ENCODE assay signal across 12 mouse cellular contexts in the genomic region with DNA sequence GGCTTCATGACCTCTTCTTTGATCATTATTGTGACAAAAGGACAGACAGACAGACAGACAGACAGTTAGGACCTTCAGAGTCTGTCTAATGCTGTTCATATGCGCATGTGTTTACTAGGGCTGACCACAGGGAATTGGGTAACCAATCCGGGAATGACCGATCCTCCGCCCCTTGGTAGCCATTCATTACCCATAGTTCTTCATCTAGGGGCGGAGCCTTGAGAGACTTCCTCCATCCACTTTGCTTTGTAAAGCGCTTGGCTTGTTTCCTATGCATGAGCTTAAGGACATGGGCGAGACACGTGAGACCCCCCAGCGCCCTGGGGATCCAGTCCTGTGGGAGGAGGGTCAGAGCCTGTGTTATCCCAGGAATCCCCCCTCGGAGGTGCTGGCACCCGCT.
DNase-seq lines count a peak whose midpoint lies in the region; ATAC-seq and TF ChIP-seq lines count a peak whose summit lies in the region.
"Had no signal": no experiment of that assay in that cellular context is flagged by ENCODE, and none has a peak within 500 bp of the region (broad histone marks: within the 10 kb centered on the region; RNA-seq: fewer than 3 reads in every experiment).

No protein-coding gene starts in this region.

- H3K9me3 ChIP-seq in limb, embryonic 15.5 days = no peaks in the 10 kb centered on the region
- H3K9me3 ChIP-seq in limb, embryonic 10.5 days (replicated peaks) = no peaks in the 10 kb centered on the region
- no peaks in the 10 kb centered on the region for H3K9me3 ChIP-seq in stomach, embryonic 15.5 days
- H3K9me3 ChIP-seq in stomach, postnatal 0 days (ENCODE audit: control insufficient read depth, low read length) = no peaks in the 10 kb centered on the region
- H3K9me3 ChIP-seq in embryonic facial prominence, embryonic 10.5 days = no peaks in the 10 kb centered on the region

- no peak overlapping the region for H3K9ac ChIP-seq in limb, embryonic 15.5 days
- H3K9ac ChIP-seq in stomach, embryonic 15.5 days = no peak overlapping the region
- no peak overlapping the region for H3K9ac ChIP-seq in stomach, postnatal 0 days (ENCODE audit: low read length)

- H3K36me3 ChIP-seq in limb, embryonic 15.5 days = no peaks in the 10 kb centered on the region
- H3K36me3 ChIP-seq in limb, embryonic 10.5 days = no peaks in the 10 kb centered on the region
- H3K36me3 ChIP-seq in stomach, embryonic 15.5 days = no peaks in the 10 kb centered on the region
- no peaks in the 10 kb centered on the region for H3K36me3 ChIP-seq in stomach, postnatal 0 days (ENCODE audit: control insufficient read depth, insufficient read depth, low read length)
- H3K36me3 ChIP-seq in embryonic facial prominence, embryonic 10.5 days (replicated peaks) = no peaks in the 10 kb centered on the region

- H3K4me2 ChIP-seq in limb, embryonic 15.5 days = no peak overlapping the region
- 0 out of 2 replicates have a peak overlapping the region, but pooled peaks have one; percentile 8 for H3K4me2 ChIP-seq in stomach, embryonic 15.5 days
- no peak overlapping the region for H3K4me2 ChIP-seq in stomach, postnatal 0 days (replicated peaks; ENCODE audit: low read depth)

- no peaks in the 10 kb centered on the region for H3K4me1 ChIP-seq in limb, embryonic 15.5 days
- no peaks in the 10 kb centered on the region for H3K4me1 ChIP-seq in limb, embryonic 10.5 days
- no peaks in the 10 kb centered on the region for H3K4me1 ChIP-seq in stomach, embryonic 15.5 days
- H3K4me1 ChIP-seq in stomach, postnatal 0 days (replicated peaks; ENCODE audit: control insufficient read depth, insufficient read depth) = no peaks in the 10 kb centered on the region
- H3K4me1 ChIP-seq in embryonic facial prominence, embryonic 10.5 days = no peaks in the 10 kb centered on the region

- TF ChIP-seq CTCF in stomach, postnatal 0 days (IDR thresholded peaks at IDR 0.05; ENCODE audit: low read depth) = no peak

- no peak for ATAC-seq in limb, embryonic 15.5 days (ENCODE audit: insufficient number of reproducible peaks, low FRiP score, low TSS enrichment, low read depth)
- ATAC-seq in stomach, embryonic 15.5 days (ENCODE audit: insufficient read depth, low FRiP score, low read depth) = no peak
- no peak for ATAC-seq in stomach, postnatal 0 days (ENCODE audit: low FRiP score, low TSS enrichment)

- DNase-seq in limb, embryonic 10.5 days (ENCODE audit: low spot score) = no peak
- no peak for DNase-seq in stomach, postnatal 0 days (ENCODE audit: low spot score)
- DNase-seq in embryonic facial prominence, embryonic 10.5 days (ENCODE audit: low spot score) = no peak
- DNase-seq in testis, postnatal 14 days (ENCODE audit: low spot score) = peak; percentile 23
- DNase-seq in urinary bladder, adult 18-20 months (ENCODE audit: low spot score in 2 of 2) = no peak
- DNase-seq: adrenal gland, postnatal 25 days; cerebellum, postnatal 10 days; gastrocnemius, adult 2 months; kidney, adult 8-10 months; thymus, adult 18-20 months had no signal

- H3K4me3 ChIP-seq in limb, embryonic 15.5 days = peak overlapping the region; percentile 18
- H3K4me3 ChIP-seq in limb, embryonic 10.5 days = no peak overlapping the region
- H3K4me3 ChIP-seq in stomach, embryonic 15.5 days (replicated peaks) = peak overlapping the region; percentile 19; the same call in 1 of the 2 replicates
- H3K4me3 ChIP-seq in stomach, postnatal 0 days (ENCODE audit: low read depth, low read length) = no peak overlapping the region
- peak overlapping the region; percentile 8; the same call in 1 of the 2 replicates for H3K4me3 ChIP-seq in embryonic facial prominence, embryonic 10.5 days
- H3K4me3 ChIP-seq: gastrocnemius, adult 2 months had no signal

- 83% methylated on average over 11 of the region's 11 CpGs for WGBS in limb, embryonic 15.5 days
- WGBS in limb, embryonic 10.5 days = 78% methylated on average over 11 of the region's 11 CpGs
- 76% methylated on average over 11 of the region's 11 CpGs for WGBS in stomach, embryonic 15.5 days
- 77% methylated on average over 11 of the region's 11 CpGs for WGBS in stomach, postnatal 0 days
- WGBS in embryonic facial prominence, embryonic 10.5 days = 79% methylated on average over 11 of the region's 11 CpGs

- H3K27ac ChIP-seq in limb, embryonic 15.5 days = no peak overlapping the region
- no peak overlapping the region for H3K27ac ChIP-seq in limb, embryonic 10.5 days
- no peak overlapping the region for H3K27ac ChIP-seq in stomach, embryonic 15.5 days
- no peak overlapping the region for H3K27ac ChIP-seq in stomach, postnatal 0 days (replicated peaks)
- H3K27ac ChIP-seq in embryonic facial prominence, embryonic 10.5 days (replicated peaks) = no peak overlapping the region
- H3K27ac ChIP-seq: gastrocnemius, adult 2 months had no signal

- no peak for TF ChIP-seq EP300 in stomach, postnatal 0 days (optimal IDR thresholded peaks at IDR 0.05)

- H3K27me3 ChIP-seq in limb, embryonic 15.5 days = no peaks in the 10 kb centered on the region
- H3K27me3 ChIP-seq in limb, embryonic 10.5 days (ENCODE audit: low read depth, poor library complexity, severe bottlenecking) = no peaks in the 10 kb centered on the region
- H3K27me3 ChIP-seq in stomach, embryonic 15.5 days (replicated peaks) = no peaks in the 10 kb centered on the region
- H3K27me3 ChIP-seq in stomach, postnatal 0 days (ENCODE audit: control insufficient read depth, insufficient read depth, low read length) = no peaks in the 10 kb centered on the region
- H3K27me3 ChIP-seq in embryonic facial prominence, embryonic 10.5 days (replicated peaks; ENCODE audit: low read depth, poor library complexity, severe bottlenecking) = no peaks in the 10 kb centered on the region

Comparison
In these comparisons a context has a peak if more than half of its experiments do, and no peak if none do; other contexts are left out.
1. H3K4me3 ChIP-seq: peak in limb, embryonic 15.5 days (single experiment), stomach, embryonic 15.5 days (single experiment) and embryonic facial prominence, embryonic 10.5 days (single experiment); none in limb, embryonic 10.5 days (single experiment) and stomach, postnatal 0 days (single experiment).